Comparison of ENCODE assay signal across 7 mouse cellular contexts in genomic region chr1:155050174-155050573, GRCm38 (mm10). TPM values are rescaled to one million over a fixed set of nuclear protein-coding genes. Genes with fewer than 3 reads are reported as not detected.
DNase-seq lines count a peak whose midpoint lies in the region; ATAC-seq lines count a peak whose summit lies in the region.

No protein-coding gene starts in this region.

- H3K4me2 ChIP-seq in heart, embryonic 15.5 days: no peak overlapping the region
- H3K4me2 ChIP-seq in limb, embryonic 11.5 days (ENCODE audit: low read depth, severe bottlenecking): no peak overlapping the region; the same call in 1 of the 2 replicates
- H3K4me2 ChIP-seq in midbrain, embryonic 14.5 days (ENCODE audit: low read length): no peak overlapping the region

- ATAC-seq in heart, embryonic 15.5 days (replicated peaks; ENCODE audit: insufficient number of reproducible peaks, insufficient read depth, low FRiP score, low read depth): peak; percentile 47; the same call in 1 of the 2 replicates
- 0 out of 2 replicates have a peak, but pooled peaks have one; percentile 45 for ATAC-seq in limb, embryonic 11.5 days (ENCODE audit: insufficient number of reproducible peaks, low FRiP score, low TSS enrichment, low read depth)
- ATAC-seq in midbrain, embryonic 14.5 days (ENCODE audit: low FRiP score, low TSS enrichment): 0 out of 2 replicates have a peak, but pooled peaks have one; percentile 32

- peak; percentile 50 for DNase-seq in right cerebral cortex, postnatal 14 days
- no peak for DNase-seq in right cerebral cortex, adult 2 months (ENCODE audit: low spot score in 2 of 2)
- peak; percentile 71 for DNase-seq in brain, adult 2 months (ENCODE audit: low read depth, low spot score)
- DNase-seq in limb, embryonic 11.5 days (ENCODE audit: low spot score): peak; percentile 61
- peak; percentile 20 for DNase-seq in midbrain, embryonic 14.5 days
- DNase-seq in cerebellum, adult 9-10 months: no peak

- no peak overlapping the region for H3K4me3 ChIP-seq in heart, embryonic 15.5 days
- H3K4me3 ChIP-seq in limb, embryonic 11.5 days (ENCODE audit: low read depth, low read length): no peak overlapping the region
- no peak overlapping the region for H3K4me3 ChIP-seq in midbrain, embryonic 14.5 days (replicated peaks; ENCODE audit: low read depth, low read length)

- H3K27ac ChIP-seq in heart, embryonic 15.5 days: peak overlapping the region; percentile 35; the same call in 1 of the 2 replicates
- H3K27ac ChIP-seq in limb, embryonic 11.5 days (replicated peaks; ENCODE audit: low read depth, low read length): 0 out of 2 replicates have a peak overlapping the region, but pooled peaks have one; percentile 6
- H3K27ac ChIP-seq in midbrain, embryonic 14.5 days (replicated peaks; ENCODE audit: low read depth, low read length): no peak overlapping the region

- no peaks in the 10 kb centered on the region for H3K27me3 ChIP-seq in heart, embryonic 15.5 days
- no peaks in the 10 kb centered on the region for H3K27me3 ChIP-seq in limb, embryonic 11.5 days (ENCODE audit: control insufficient read depth, insufficient read depth, low read length)
- no peaks in the 10 kb centered on the region for H3K27me3 ChIP-seq in midbrain, embryonic 14.5 days (ENCODE audit: control insufficient read depth, insufficient read depth, low read length)

- peaks cover 56% of the 10 kb centered on the region for H3K4me1 ChIP-seq in heart, embryonic 15.5 days (replicated peaks)
- peaks cover 21% of the 10 kb centered on the region for H3K4me1 ChIP-seq in limb, embryonic 11.5 days (ENCODE audit: control insufficient read depth, insufficient read depth, low read length)
- peaks cover 24% of the 10 kb centered on the region for H3K4me1 ChIP-seq in midbrain, embryonic 14.5 days (ENCODE audit: control insufficient read depth, insufficient read depth, low read length)

- 48% methylated on average over 5 of the region's 5 CpGs for WGBS in heart, embryonic 15.5 days
- 36% methylated on average over 5 of the region's 5 CpGs for WGBS in limb, embryonic 11.5 days
- 41% methylated on average over 5 of the region's 5 CpGs for WGBS in midbrain, embryonic 14.5 days

- no peaks in the 10 kb centered on the region for H3K36me3 ChIP-seq in heart, embryonic 15.5 days
- no peaks in the 10 kb centered on the region for H3K36me3 ChIP-seq in limb, embryonic 11.5 days (ENCODE audit: control insufficient read depth, insufficient read depth, low read length)
- no peaks in the 10 kb centered on the region for H3K36me3 ChIP-seq in midbrain, embryonic 14.5 days (ENCODE audit: control insufficient read depth, insufficient read depth, low read length)

- H3K9me3 ChIP-seq in heart, embryonic 15.5 days (replicated peaks): no peaks in the 10 kb centered on the region
- no peaks in the 10 kb centered on the region for H3K9me3 ChIP-seq in limb, embryonic 11.5 days (ENCODE audit: control insufficient read depth, low read length)
- H3K9me3 ChIP-seq in midbrain, embryonic 14.5 days (ENCODE audit: control insufficient read depth, low read length): no peaks in the 10 kb centered on the region

- no peak overlapping the region for H3K9ac ChIP-seq in heart, embryonic 15.5 days
- H3K9ac ChIP-seq in limb, embryonic 11.5 days (ENCODE audit: low read length): peak overlapping the region; percentile 32; the same call in 1 of the 2 replicates
- no peak overlapping the region for H3K9ac ChIP-seq in midbrain, embryonic 14.5 days (replicated peaks; ENCODE audit: low read length)

RNA-seq across cellular contexts. Expression of gene Ier5, which starts 49.3 kb away (rescaled TPM):
- 5.0 and 5.5 TPM in 2 replicates for polyA plus RNA-seq in heart, embryonic 15.5 days (2015; fragmentation: Nextera tagmentation; extraction: Ambion mirVana)
- 12.4 and 15.0 TPM in 2 replicates for polyA plus RNA-seq in limb, embryonic 11.5 days (2014; fragmentation: Nextera tagmentation; extraction: Ambion mirVana)
- polyA plus RNA-seq in midbrain, embryonic 14.5 days (2014; fragmentation: Nextera tagmentation; extraction: Ambion mirVana): 13.4 TPM in 2 replicates

Comparison
In these comparisons a context has a peak if more than half of its experiments do, and no peak if none do; other contexts are left out.
1. DNase-seq: peak in right cerebral cortex, postnatal 14 days (single experiment), brain, adult 2 months (single experiment), limb, embryonic 11.5 days (single experiment) and midbrain, embryonic 14.5 days (single experiment); none in right cerebral cortex, adult 2 months (0 of 2) and cerebellum, adult 9-10 months (single experiment).
2. Peak in every context shown above with its lines, with median percentiles within 50 percentile points of each other: ATAC-seq.